Mouse (Mus musculus) mesoderm, embryonic 11.5 days (tissue): ENCODE results near the gene Ank2.

Experiments
- DNase-seq: peaks from one replicate; pipeline ENCODE4 v3.0.0-alpha.2; 2012; ENCODE audit warnings: low read depth, low spot score

Gene Ank2

DNA sequence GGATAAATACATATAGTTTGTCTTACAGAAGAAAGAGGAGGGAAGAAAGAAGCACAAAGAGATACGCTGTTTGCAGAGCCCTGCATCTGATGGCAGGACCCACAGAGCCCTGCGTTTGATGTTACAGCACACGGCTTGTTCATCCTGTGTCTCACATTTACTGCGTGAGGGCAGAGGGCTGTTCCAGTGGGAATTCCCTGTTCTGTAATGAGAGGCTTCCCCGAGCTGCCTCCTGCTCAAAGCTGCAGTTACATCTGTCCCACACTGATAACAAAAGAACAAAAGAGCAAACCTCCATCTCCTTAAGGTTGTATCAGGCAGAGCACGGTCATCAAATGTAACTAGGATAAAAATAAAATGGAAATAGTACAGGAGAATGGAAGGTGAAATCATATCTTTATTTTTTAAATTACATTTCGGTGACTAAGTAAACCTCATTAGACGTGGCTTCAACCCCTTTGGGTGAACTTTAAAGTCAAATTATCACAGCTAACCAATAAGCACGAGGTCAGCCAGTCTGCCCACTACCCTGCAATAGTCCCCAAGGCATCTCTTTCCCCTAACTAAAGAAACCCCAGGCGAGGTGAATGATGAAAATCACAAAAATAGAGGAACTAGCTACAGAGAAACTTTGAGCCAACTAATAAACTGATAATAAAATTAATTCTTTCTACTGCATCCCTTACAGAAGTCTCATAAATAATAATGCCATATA is 255.1 kb downstream of the Ank2 start:
- peak; percentile 56 for DNase-seq

DNA sequence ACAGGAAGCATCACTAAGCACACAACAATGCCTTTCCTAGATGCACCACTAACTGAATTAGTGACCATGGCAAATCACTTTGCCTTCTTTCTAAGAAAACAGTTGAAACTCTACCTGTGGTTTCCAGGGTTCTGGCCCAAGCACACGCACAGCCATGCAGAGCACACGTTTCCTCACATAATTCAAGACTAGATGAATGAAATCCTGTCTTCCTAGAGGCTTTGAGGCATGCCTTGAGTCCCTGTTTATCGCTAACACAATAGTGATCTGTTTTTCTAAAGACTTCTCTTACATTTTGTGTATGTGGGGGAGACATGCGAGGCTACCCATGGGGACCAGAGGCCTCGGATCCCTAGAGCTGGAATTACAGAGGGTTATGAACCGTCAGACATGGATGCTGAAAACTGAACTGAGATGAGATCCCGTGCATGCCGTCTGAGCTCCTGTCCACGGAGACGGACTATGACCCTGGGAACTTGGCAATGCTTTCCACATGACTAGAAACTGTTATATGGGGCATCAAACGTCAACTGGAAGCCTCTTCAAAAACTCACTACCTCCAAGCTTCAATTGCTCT is 256.8 kb downstream of the Ank2 start:
- DNase-seq: no peak

DNA sequence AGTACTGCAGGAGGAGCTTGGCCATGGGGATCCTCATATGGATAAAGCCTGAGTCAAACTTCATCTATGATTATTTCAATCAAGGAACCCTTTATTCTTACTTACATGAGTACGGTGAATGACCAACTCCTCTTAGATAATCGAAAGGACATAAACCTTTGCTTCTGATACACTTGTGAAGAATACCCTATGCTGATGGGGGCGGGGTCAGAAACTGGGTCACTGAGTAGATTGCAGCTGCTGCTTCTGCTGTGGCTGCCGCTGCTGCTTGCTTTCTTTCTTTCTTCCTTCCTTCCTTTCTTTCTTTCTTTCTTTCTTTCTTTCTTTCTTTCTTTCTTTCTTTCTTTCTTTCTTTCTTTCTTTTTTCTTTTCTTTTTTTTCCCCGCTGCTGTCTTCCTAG is 263.9 kb downstream of the Ank2 start:
- DNase-seq: no peak

DNA sequence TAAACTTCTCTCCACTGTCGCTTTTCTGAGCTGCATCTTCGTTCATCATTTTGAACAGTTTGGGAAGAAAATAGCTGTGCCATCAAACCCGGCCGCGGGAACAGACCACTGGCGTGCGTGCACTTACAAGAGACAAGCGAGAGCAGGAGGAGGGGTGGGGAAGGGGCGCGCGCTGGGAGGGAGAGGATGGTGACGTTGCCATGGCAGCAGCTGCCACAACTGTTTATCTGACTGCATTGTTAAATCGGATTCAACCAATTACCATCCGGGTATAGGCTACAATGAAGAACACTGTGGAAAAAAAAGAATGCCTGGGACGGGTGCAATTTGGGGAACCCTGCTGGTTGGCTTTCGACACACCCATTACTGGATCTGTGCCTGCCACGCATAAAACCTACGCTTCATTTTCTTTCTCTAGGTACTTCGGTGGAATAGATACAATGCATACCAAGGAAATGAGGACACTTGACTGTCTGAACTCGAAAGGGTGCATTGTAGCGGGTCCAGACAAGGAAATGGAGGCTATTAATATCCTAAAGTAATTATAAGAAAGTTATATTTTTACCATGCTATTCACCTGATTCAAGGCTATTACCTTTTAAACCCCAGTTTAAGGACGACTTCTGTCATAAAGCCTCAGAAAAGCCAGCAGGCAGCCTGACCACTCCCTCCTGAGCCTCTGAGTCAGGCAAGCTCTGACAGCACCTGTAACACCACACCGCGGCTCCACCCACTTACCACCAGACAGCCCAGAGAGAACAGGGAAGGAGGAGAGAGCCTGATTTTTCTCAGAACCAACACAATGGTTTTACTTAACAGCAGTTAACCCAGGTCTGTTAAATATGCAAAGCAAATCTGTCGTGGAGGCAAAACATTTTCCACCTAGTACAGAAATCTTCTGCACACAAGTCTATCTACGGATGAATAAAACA is 273.1 kb downstream of the Ank2 start:
- DNase-seq: peak; percentile 77

DNA sequence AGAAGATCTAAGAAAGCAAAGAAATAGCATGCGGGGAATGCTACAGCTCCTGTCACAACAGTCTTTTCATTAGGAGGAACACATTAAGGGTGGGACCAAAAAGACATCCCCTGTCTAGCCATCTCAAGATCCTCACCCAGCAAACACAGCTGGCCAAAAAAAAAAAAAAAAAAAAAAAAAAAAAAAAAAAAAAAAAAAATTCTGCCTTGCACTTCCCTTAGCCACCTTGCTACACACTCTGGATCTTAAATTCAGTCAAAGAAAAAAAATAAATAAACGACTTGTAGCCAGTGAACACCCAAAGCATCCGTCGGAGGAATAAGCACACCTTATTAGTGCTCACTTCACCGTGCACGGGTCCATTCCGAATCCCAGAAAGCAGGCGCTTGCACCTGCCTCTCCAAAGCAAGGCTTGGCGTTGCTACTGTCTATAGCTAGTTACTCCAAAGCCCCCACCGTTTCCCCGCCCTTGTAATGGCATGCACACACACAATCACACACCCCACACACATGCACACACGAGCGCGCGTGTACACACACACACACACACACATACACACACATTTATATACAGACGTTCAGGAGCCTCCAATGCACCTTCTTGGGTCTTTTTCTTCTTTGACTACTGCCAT is 273.9 kb downstream of the Ank2 start:
- peak; percentile 22 for DNase-seq

DNA sequence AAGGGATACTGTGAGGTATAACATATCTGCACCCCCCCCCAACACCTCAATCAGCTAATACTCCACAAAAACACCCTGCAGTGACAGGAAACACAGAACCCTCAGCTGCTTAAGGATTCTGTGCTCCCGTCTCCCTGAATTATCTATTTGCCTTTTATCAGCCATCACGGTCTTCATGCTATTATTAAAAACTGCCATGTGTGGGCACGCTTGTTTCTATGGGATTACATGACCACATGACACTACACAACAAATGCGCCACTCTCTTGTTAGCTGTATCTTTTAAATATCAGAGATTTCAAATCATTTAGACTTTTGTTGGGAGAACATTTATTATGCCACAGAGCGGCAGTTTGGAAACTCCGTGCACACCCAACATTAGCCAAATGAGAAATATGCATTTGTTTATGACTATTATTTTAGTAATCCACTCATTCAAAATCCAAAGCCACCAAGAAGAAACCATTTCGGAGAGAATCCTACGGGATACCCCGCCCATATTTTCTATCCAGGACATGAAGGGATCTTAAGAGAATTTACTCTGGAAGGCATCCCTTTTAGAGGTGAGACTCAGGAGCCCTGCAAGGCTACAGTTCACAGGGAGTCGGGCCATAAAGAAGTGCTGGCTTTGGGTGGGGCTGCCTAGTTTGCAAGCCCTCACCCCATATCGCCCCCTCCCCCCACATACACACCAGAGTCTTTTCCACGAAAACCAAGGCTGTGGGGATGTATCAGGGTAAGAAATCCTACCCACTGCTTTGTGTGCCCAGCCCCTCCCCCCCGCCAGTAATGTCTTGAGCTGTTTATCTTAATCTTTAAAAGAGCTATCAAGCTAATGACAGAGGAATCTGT is 274.6 kb downstream of the Ank2 start:
- DNase-seq: no peak

DNA sequence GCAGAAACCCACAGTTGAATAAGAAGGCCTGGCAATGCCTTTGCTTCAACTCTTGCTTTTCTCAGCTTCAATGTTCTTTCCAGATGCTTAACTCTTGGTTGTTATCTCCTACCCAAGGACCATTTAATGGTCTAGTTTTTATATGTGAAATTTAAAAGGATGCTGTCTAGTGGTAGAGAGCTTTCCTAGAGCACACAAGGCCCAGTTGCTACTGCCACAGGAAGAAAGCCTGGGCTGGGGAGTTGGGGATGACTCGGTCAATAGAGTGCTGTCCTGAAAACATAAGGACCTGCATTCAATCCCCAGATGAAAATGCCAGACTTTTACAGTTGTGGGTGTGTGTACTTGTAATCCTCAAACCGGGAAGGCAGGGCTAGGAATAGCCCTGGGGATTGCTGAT is 277.1 kb downstream of the Ank2 start:
- no peak for DNase-seq

DNA sequence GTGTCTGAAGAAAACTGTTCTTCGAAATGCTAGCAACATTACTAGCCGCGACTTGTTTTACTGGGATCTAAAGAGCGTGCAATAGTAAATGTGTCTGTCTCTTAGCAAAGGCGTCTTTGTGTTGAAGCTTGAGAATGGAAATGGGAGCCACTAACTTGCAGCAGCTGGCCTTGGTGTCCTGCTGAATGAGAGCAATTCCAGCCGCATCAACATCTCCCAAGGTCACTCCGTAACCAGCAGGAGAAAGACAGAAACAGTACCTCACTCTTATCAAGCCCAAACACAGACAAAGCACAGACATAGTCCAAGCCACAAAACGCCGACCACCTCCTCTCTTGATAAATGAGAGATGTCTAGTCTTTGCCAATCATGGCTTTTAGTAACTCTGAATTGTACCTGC is 278.3 kb downstream of the Ank2 start:
- DNase-seq: no peak

DNA sequence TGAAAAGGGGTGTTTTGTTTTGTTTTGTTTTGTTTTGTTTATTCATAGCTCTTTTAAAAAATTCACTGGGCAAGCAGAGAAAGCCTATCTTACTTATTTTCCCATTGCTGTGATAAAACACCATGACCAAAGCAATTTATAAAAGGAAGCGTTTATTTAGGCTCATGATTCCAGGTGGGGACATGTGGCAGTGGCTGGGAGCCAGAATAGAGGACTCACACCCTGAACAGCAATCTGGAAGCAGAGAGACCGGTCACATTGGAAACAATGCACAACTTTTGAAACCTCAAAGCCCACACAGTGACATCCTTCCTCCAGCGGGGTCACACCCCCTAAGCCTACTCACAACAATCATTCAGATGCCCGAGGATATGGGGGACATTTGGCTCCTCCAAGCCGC is 285.6 kb downstream of the Ank2 start:
- no peak for DNase-seq

DNA sequence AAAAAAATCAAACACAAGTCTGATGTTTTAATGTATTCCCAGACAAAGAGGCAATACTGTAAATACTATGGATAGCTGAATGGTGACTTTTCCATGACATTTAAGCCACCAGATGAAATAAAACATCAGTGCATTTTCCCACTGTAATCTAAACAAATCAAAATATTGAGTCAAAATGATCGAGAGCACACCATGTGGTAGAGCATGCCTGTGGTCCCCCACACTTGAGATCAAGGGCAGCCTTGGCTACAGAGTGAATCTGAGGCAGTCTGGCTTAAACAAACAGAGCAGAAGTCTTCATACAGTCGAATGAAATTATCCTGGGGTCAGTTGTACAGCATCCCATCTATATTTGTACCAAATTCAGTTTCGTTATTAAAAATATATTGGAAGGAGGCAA is 288.0 kb downstream of the Ank2 start:
- no peak for DNase-seq

DNA sequence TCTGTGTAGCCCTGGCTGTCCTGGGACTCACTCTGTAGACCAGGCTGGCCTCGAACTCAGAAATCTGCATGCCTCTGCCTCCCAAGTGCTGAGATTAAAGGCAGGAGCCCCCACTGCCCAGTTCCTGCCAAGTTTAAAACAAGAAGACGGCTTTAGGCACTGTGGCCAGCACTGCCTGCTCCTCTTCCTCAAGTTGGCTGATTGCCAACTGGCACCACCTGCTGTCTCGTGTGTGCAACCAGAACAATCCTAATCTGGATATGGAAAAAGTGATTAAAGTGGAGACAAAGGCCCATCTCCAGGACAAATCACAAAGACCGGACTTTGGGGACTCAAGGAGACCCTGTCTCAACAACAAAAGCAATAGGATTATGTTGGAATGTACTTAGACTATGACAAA is 288.6 kb downstream of the Ank2 start:
- no peak for DNase-seq

DNA sequence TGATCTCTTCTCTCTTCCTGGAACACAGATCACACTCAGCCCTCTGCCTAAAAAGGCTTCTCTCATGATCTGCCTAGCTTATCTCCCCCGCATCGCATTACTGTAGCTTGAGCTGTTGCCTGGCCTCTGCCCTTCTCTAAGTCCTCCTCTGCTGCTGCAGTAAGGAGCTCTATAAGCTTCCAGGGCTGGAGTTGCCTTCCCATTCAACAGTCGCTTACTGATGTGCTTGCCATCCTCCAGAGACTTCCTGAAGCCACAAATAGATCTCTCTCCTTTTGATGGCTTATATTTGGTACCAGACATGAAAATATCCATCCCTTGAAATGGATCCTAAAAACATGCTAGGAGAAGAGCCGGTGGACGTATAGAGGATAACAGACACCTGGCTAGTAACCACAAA is 290.3 kb downstream of the Ank2 start:
- no peak for DNase-seq

DNA sequence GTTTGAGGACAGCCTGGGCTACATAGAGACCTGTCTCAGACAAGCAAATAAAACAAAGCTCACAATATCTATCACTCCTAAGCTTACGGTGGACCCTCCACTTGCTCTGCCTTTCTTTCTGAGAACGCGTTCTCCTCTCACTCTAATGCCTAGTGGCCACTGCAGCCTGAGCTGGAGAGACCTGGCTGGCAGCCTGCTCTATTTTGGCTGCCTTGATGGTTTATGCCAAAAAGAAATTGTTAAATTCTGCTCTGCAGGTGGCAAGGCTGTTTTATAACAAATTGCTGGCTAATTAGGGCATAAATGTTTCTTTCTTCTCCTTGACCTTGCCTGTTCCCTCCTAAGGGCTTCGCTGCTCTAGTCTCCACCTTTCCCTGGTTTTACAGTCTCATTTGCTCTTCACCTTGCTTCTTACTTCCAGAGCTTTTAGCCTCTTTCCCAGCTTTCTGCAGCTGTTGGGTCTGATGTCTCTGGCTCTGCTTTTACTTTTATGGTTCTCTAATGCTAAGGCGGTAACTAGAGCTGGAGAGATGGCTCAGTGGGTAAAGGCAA is 293.2 kb downstream of the Ank2 start:
- no peak for DNase-seq

DNA sequence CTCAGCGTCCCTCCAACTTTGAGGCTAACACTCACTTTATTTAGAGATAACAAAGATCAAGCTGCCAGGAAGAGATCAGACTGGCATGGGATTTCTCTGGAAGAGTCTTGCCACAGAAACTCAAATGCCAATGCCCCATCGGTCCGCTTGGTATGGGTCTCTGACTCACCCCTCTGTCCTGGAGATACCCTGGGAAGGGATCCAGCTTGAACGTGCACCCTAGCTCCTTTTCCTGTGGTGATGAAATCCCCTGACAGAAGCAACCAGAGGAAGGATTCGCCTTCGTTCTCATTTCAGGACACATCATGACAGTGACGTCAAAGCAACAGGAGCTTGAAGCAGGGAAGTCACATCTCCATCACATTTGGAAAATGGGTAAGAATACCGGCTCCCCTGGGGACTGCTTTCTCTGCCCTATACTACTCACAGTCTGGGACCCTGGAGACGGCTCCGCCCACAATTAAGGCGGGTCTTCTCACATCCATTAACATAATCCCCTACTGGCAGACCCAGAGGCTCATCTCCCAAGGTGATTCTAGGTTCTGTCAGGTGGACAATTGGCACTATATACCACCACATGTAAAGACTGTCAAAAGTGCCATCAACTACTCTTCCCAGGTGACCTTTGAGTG is 296.6 kb downstream of the Ank2 start:
- DNase-seq: no peak

DNA sequence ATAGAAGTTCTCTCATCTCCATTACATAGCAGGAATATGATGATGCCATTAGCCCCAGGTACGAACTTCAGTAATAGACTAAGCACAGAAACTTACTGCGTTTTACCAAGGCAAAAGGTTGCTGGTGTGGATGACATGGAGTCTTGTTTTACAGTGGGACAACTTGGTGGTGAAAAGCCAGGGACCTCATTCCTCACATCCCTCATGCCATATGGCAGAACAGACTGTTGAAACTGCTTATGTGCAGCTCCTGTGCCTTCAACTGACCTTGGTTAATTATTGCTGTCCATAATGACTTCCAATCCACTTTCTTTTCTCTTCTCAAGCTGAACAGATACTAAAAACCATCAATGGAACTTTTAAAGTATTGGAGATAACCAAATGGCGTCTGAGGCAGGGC is 298.4 kb downstream of the Ank2 start:
- no peak for DNase-seq

DNA sequence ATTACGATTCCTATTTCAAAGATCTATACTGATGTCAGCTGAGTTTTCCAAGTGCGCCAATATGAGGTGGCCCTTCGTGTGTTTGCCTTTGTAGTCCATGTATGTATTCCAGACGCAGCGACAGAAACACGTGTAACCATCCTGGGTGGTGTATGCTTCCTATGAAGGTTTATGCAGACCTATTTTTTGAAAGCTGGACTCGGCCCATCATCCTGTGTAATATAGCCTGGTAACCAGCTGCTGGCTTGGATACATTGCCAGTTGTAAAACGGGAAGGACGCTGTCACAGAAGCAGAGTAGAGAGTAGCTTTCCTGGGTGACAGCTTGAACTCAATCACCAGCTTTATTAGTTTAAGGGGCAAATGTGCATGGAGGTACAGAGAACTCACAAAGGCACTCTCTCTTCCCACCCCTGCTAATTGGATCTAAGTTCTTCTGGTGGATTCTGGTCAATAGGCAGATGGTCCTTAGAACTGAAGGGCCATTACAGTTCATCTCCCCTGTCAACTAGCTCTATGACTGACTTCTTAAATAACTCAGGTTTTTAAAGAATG is 300.0 kb downstream of the Ank2 start:
- no peak for DNase-seq

DNA sequence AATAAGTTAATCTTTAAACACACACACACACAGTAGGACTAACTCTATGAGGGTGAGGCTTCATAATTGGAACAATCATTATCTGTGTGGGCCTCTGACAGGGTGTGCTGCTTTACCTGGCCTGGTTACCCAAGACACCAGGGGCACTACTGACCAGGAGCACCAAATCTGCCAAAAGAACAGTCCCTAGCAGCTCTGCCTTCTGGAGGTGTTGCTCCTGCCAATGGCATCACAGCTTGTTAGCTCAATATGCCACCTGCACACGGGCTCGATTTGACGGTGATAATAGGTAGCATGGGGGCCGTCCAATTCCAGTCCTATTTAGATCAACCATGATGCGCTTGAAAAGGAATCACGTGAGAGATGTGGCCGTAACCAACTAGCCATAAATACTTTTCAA is 300.5 kb downstream of the Ank2 start:
- no peak for DNase-seq

DNA sequence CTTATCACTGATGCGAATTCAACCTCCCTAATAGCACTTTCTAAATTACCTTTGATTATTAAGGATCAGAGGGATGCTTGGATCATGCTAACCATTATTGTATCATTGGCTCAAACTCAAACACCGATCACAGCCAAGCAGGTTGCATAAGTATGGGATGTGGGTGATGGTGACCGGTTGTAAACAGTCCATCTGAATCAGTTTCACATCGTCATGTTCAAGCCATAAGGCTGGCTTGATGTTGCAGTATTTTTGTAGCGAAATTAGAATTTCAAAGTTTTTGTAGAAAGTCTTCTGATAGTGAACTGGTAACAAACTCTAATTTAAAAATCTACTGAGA is 310.4 kb downstream of the Ank2 start:
- DNase-seq: no peak

DNA sequence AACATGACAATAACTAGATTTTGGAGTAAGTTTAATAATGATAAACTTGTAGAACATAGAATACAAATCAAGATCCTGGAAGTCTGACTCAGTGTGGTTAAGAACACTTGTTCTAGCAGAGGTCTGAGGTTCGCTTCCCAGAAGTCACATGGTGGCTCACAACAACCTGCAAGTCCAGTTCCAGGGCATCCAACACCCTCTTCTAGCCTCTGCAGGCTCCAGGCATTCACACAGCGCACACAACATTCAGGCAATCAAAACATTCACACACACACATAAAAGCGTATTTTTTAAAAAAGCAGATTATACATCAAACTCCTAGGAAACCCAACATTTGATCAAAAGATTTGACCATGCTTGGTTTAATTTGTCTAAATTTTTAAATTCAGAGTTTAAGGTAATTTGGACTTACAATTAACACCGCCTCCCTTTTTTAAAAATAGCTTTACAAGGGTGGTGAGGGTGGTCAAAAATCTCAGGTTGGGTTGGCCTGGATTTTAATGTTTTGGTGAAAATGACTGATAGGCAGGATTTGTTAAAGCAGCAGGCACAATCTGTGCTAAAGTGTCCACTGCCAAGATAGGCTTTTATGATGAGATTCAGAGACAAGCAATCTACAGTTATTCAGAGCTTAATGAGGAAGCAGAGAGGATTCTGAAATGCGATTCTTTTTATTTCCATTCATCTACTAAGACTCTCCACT is 310.9 kb downstream of the Ank2 start:
- DNase-seq: no peak

DNA sequence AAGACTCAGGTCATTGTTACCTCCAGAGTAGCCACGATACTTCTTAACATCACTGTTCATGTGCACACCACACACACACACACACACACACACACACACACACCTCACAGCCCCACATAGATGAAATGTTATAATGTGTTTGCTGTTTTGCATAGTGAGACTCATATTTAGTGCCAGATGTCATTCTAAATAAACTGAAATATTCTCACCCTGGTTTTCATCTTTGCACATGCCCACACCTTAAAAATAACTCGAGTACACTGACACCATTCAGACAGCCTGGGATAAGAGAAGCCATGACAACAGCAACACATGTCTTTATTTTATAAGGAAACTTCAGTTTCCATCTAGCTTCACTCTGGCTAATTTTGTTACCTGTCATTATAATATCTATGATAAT is 312.1 kb downstream of the Ank2 start:
- DNase-seq: no peak
